Mouse (Mus musculus): Measurements from ENCODE around the gene Acot13.
"Not testable (repeated sequence)": the region's sequence is repeated elsewhere in the genome, so short reads cannot be mapped to it uniquely, and the experiment has no call there.

GRCm38 (mm10) chr13:24771482-24771881, 59.9 kb downstream of the Acot13 start:
- TF ChIP-seq GATA1 (IDR thresholded peaks at IDR 0.05; ENCODE audit: borderline replicate concordance, low read length); FLI1 (IDR thresholded peaks at IDR 0.05; ENCODE audit: low read length): not testable (repeated sequence)
